Mouse (Mus musculus) limb, embryonic 14.5 days (tissue): ENCODE results near the gene Cdk2ap2. TPM values are rescaled to one million over a fixed set of nuclear protein-coding genes. Genes with fewer than 3 reads are reported as not detected.

Experiments used
- ATAC-seq: fragments of 200-750 bp; cut with Nextera tagmentation; 2 replicates; pipeline ENCODE4 v1.8.0; 2017; ENCODE audit warnings: low read depth, moderate number of reproducible peaks, moderate TSS enrichment; ENCODE audit not compliant: low FRiP score
- DNase-seq: peaks from one replicate; pipeline ENCODE4 v3.0.0-alpha.2; 2015; ENCODE audit warnings: low spot score
- H3K27ac ChIP-seq: fragments of 300-500 bp; sonication (generic); replicated peaks from 2 replicates; pipeline ENCODE4 v1.5.1; 2014; ENCODE audit warnings: low read depth, mild to moderate bottlenecking, low read length, moderate library complexity, mixed read lengths
- H3K27me3 ChIP-seq: fragments of 300-500 bp; sonication (generic); 2 replicates; pipeline ENCODE4 v1.6.1; 2014; ENCODE audit warnings: low read length, mixed read lengths; ENCODE audit not compliant: control insufficient read depth, insufficient read depth
- H3K36me3 ChIP-seq: fragments of 300-500 bp; sonication (generic); 2 replicates; pipeline ENCODE4 v1.6.1; 2014; ENCODE audit warnings: mild to moderate bottlenecking, low read length, moderate library complexity, mixed read lengths; ENCODE audit not compliant: control insufficient read depth, insufficient read depth
- H3K4me1 ChIP-seq: fragments of 300-500 bp; sonication (generic); 2 replicates; pipeline ENCODE4 v1.6.1; 2014; ENCODE audit warnings: antibody characterized with exemption, low read length, mixed read lengths; ENCODE audit not compliant: control insufficient read depth, insufficient read depth
- H3K4me2 ChIP-seq: fragments of 300-500 bp; sonication (generic); replicated peaks from 2 replicates; pipeline ENCODE4 v1.6.1; 2014; ENCODE audit warnings: low read depth, mild to moderate bottlenecking, low read length, moderate library complexity; ENCODE audit not compliant: severe bottlenecking
- H3K4me3 ChIP-seq: fragments of 300-500 bp; sonication (generic); replicated peaks from 2 replicates; pipeline ENCODE4 v1.5.1; 2014; ENCODE audit warnings: low read length
- H3K9ac ChIP-seq: fragments of 300-500 bp; sonication (generic); 2 replicates; pipeline ENCODE4 v1.6.1; 2014; ENCODE audit warnings: mild to moderate bottlenecking, low read depth, low read length, moderate library complexity; ENCODE audit not compliant: severe bottlenecking
- H3K9me3 ChIP-seq: fragments of 300-500 bp; sonication (generic); 2 replicates; pipeline ENCODE4 v1.6.1; 2016; ENCODE audit warnings: low read length; ENCODE audit not compliant: control insufficient read depth
- POLR2A ChIP-seq: fragments of 200-500 bp; IDR thresholded peaks from 2 replicates; pipeline ENCODE4 v1.8.0; 2012; ENCODE audit warnings: inconsistent platforms, mild to moderate bottlenecking, moderate library complexity, borderline replicate concordance; ENCODE audit not compliant: insufficient read depth, insufficient read length; ENCODE audit errors: extremely low read depth
- whole genome bisulfite sequencing: fragments of 180-500 bp; shearing (Covaris S2); extraction: QIAGEN DNeasy Blood & Tissue Kit; methylation state at CpG from one replicate; pipeline ENCODE4 v1.1.7; 2014; 5-methylcytosine and 5-hydroxymethylcytosine counted together
- polyA plus RNA-seq, 2 experiments: library from polyadenylated mRNA; depleted of rRNA in 1 of 2; stranded (reverse) in 1 of 2; unstranded in 1 of 2; fragments of >200 nt; fragmentation: Nextera tagmentation in 1 of 2; extraction: Ambion mirVana in 1 of 2; gene quantifications; 2 replicates each; pipeline versions ENCODE4 v1.2.1 to v1.2.3; 2012 to 2014

Gene Cdk2ap2
- polyA plus RNA-seq, 2 experiments = 45.2 to 67.6 TPM

GRCm38 (mm10) chr19:4089128-4089527 is 7.9 kb upstream of the Cdk2ap2 start:
- H3K9me3 ChIP-seq = no peaks in the 10 kb centered on the region
- H3K9ac ChIP-seq = no peak overlapping the region
- ATAC-seq (no peak), DNase-seq (no peak)
- no peak overlapping the region for H3K27ac ChIP-seq
- H3K4me2 ChIP-seq = no peak overlapping the region
- WGBS = 75% methylated on average over 6 of the region's 6 CpGs
- no peak overlapping the region for H3K4me3 ChIP-seq
- no peaks in the 10 kb centered on the region for H3K27me3 ChIP-seq
- no peaks in the 10 kb centered on the region for H3K36me3 ChIP-seq
- H3K4me1 ChIP-seq = no peaks in the 10 kb centered on the region
- TF ChIP-seq POLR2A = no peak

GRCm38 (mm10) chr19:4090446-4090845 is 6.5 kb upstream of the Cdk2ap2 start:
- Histone ChIP-seq H3K4me2 (no peak overlapping the region), H3K27ac (no peak overlapping the region), H3K4me3 (no peak overlapping the region), H3K4me1 (no peaks in the 10 kb centered on the region), H3K9me3 (no peaks in the 10 kb centered on the region), H3K27me3 (no peaks in the 10 kb centered on the region), H3K9ac (no peak overlapping the region), H3K36me3 (no peaks in the 10 kb centered on the region)
- 88% methylated on average over 3 of the region's 3 CpGs for WGBS
- no peak for ATAC-seq
- no peak for DNase-seq
- no peak for TF ChIP-seq POLR2A

- WGBS = 71% methylated on average over 2 of the region's 2 CpGs
- H3K36me3 ChIP-seq = no peaks in the 10 kb centered on the region
- H3K4me3 ChIP-seq = no peak overlapping the region
- no peak overlapping the region for H3K4me2 ChIP-seq
- ATAC-seq (no peak), DNase-seq (no peak)
- H3K9ac ChIP-seq = no peak overlapping the region
- no peaks in the 10 kb centered on the region for H3K27me3 ChIP-seq
- no peaks in the 10 kb centered on the region for H3K9me3 ChIP-seq
- TF ChIP-seq POLR2A = no peak
- no peak overlapping the region for H3K27ac ChIP-seq
- H3K4me1 ChIP-seq = peaks cover 4% of the 10 kb centered on the region
Measured at GRCm38 (mm10) chr19:4091383-4091782, 5.6 kb upstream of the Cdk2ap2 start.

GRCm38 (mm10) chr19:4092750-4093149 is 4.2 kb upstream of the Cdk2ap2 start:
- Histone ChIP-seq H3K36me3 (no peaks in the 10 kb centered on the region), H3K4me2 (no peak overlapping the region), H3K27me3 (no peaks in the 10 kb centered on the region), H3K27ac (no peak overlapping the region), H3K9me3 (no peaks in the 10 kb centered on the region), H3K9ac (no peak overlapping the region), H3K4me3 (no peak overlapping the region), H3K4me1 (peaks cover 9% of the 10 kb centered on the region)
- no peak for ATAC-seq
- TF ChIP-seq POLR2A = no peak
- no peak for DNase-seq
- whole genome bisulfite sequencing = 60% methylated on average over 3 of the region's 3 CpGs

- no peaks in the 10 kb centered on the region for H3K27me3 ChIP-seq
- TF ChIP-seq POLR2A = no peak
- peaks cover 11% of the 10 kb centered on the region for H3K4me1 ChIP-seq
- H3K4me2 ChIP-seq = no peak overlapping the region
- H3K4me3 ChIP-seq = no peak overlapping the region
- H3K27ac ChIP-seq = no peak overlapping the region
- WGBS = 36% methylated on average over 7 of the region's 7 CpGs
- ATAC-seq (no peak), DNase-seq (no peak)
- no peaks in the 10 kb centered on the region for H3K36me3 ChIP-seq
- no peak overlapping the region for H3K9ac ChIP-seq
- H3K9me3 ChIP-seq = no peaks in the 10 kb centered on the region
Measured at GRCm38 (mm10) chr19:4093772-4094171, 3.2 kb upstream of the Cdk2ap2 start.

GRCm38 (mm10) chr19:4094348-4094747 is 2.6 kb upstream of the Cdk2ap2 start:
- Histone ChIP-seq H3K9me3 (no peaks in the 10 kb centered on the region), H3K4me2 (no peak overlapping the region), H3K4me3 (no peak overlapping the region), H3K9ac (no peak overlapping the region), H3K27ac (no peak overlapping the region), H3K27me3 (0 out of 2 replicates have a peak, but pooled peaks cover 3% of the 10 kb centered on the region), H3K4me1 (peaks cover 15% of the 10 kb centered on the region), H3K36me3 (no peaks in the 10 kb centered on the region)
- ATAC-seq = no peak
- WGBS = 60% methylated on average over 3 of the region's 3 CpGs
- TF ChIP-seq POLR2A = no peak
- no peak for DNase-seq
